Mouse (Mus musculus) embryonic fibroblast, embryonic 13.5 days (primary cell): ENCODE measurements around the gene Rufy3.

Experiments
- CTCF ChIP-seq: IDR thresholded peaks from 2 replicates; pipeline ENCODE4 v1.5.1; 2011; ENCODE audit warnings: mild to moderate bottlenecking, control low read depth, low read length, moderate library complexity, borderline replicate concordance; ENCODE audit not compliant: insufficient read depth
- POLR2A ChIP-seq: IDR thresholded peaks from 2 replicates; pipeline ENCODE4 v1.6.1; 2011; ENCODE audit warnings: low read depth, mild to moderate bottlenecking, control low read depth, low read length, moderate library complexity

DNA sequence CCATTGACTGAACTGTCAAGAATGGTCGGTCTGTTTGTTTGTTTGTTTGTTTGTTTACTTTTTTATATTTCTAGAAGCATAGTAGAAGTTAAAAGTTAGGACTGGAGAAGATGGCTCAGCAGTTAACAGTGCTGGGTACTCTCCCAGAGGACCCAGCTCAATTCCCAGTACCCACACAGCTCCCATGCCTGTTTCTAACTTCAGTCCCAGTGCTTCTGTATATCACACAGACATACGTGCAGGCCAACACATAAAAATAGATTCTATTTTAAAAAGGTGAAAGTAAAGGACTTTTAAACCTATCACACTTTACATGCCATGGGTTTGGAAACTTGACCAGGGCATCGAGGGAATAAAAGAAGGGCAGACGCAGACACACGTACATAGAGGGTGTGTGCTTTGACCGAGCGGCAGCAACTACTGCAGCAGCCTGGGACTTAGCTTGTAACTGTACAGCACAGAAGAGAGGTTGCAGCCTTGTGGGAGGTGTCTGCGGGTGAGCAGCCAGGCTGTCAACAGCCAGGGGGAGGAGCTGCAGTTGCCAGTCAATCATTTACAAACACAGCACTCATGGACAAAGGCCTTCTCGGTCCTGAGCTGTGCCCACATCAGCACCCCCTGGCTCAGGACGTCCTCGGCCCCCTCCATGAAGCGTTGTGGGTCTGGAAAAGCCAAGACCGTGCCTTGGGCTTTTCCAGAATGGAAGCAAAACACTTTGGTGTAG is 22.5 kb downstream of the Rufy3 start:
- TF ChIP-seq CTCF, result no peak
- no peak for TF ChIP-seq POLR2A
